Mouse (Mus musculus) CH12.LX (cell line): ENCODE results near the gene Sptb. TPM values are rescaled to one million over a fixed set of nuclear protein-coding genes. Genes with fewer than 3 reads are reported as not detected.

Experiments used
- DNase-seq: peaks from one replicate; pipeline ENCODE4 v3.0.0-alpha.2; 2013; ENCODE audit errors: extremely low read depth
- H3K27ac ChIP-seq: 2 replicates; pipeline ENCODE4 v1.5.1; 2012; ENCODE audit warnings: low read depth, mild to moderate bottlenecking, control low read depth, moderate library complexity; ENCODE audit not compliant: insufficient read depth
- H3K27me3 ChIP-seq: replicated peaks from 2 replicates; pipeline ENCODE3; 2012; ENCODE audit warnings: inconsistent platforms
- H3K36me3 ChIP-seq, 2 experiments: replicated peaks in 1 of 2; 2 replicates each; pipeline versions ENCODE3 to v1.6.1; 2012; ENCODE audit warnings: inconsistent platforms in 1 of 2, low read length in 1 of 2, mild to moderate bottlenecking in 1 of 2, mixed read lengths in 1 of 2, moderate library complexity in 1 of 2; ENCODE audit not compliant: control insufficient read depth in 1 of 2, insufficient read depth in 1 of 2
- H3K4me1 ChIP-seq, 2 experiments: 2 replicates each; pipeline ENCODE4 v1.6.1; 2012; ENCODE audit warnings: inconsistent platforms in 1 of 2, moderate library complexity in 1 of 2; ENCODE audit not compliant: insufficient read depth in 2 of 2, control insufficient read depth in 1 of 2
- H3K4me2 ChIP-seq: 2 replicates; pipeline ENCODE4 v1.6.1; 2012; ENCODE audit warnings: low read depth, mild to moderate bottlenecking, control low read depth; ENCODE audit not compliant: poor library complexity, insufficient read depth, severe bottlenecking
- H3K4me3 ChIP-seq, 3 experiments: fragments of 150-350 bp in 1 of 3; sonication (generic) in 1 of 3; replicated peaks in 1 of 3; 2 replicates each; pipeline versions ENCODE3 to v1.5.1; 2011 to 2012; ENCODE audit warnings: low read depth in 2 of 3, low read length in 2 of 3, mild to moderate bottlenecking in 2 of 3, moderate library complexity in 2 of 3, control low read depth in 1 of 3, improper control_type of control experiment in 1 of 3, inconsistent platforms in 1 of 3, mixed read lengths in 1 of 3; ENCODE audit not compliant: poor library complexity in 1 of 3
- H3K79me2 ChIP-seq: replicated peaks from 2 replicates; pipeline ENCODE4 v1.6.1; 2012; ENCODE audit warnings: mild to moderate bottlenecking, moderate library complexity; ENCODE audit not compliant: control insufficient read depth, poor library complexity, insufficient read depth, severe bottlenecking; ENCODE audit errors: extremely low read depth
- H3K9ac ChIP-seq: 2 replicates; pipeline ENCODE4 v1.6.1; 2012; ENCODE audit warnings: low read depth, mild to moderate bottlenecking, control low read depth, moderate library complexity; ENCODE audit not compliant: insufficient read depth
- H3K9me3 ChIP-seq: replicated peaks from 2 replicates; pipeline ENCODE3; 2012; ENCODE audit warnings: low read length, inconsistent platforms, mixed read lengths
- BHLHE40 ChIP-seq: IDR thresholded peaks from 2 replicates; pipeline ENCODE4 v1.6.1; 2011; ENCODE audit warnings: mild to moderate bottlenecking, low read depth, low read length, improper control_type of control experiment
- CHD2 ChIP-seq: IDR thresholded peaks from 2 replicates; pipeline ENCODE4 v1.6.1; 2011; ENCODE audit warnings: low read length, improper control_type of control experiment
- E2F4 ChIP-seq: IDR thresholded peaks from 2 replicates; pipeline ENCODE4 v1.6.1; 2011; ENCODE audit warnings: low read depth, low read length, improper control_type of control experiment; ENCODE audit not compliant: insufficient replicate concordance
- ELF1 ChIP-seq: IDR thresholded peaks from 2 replicates; pipeline ENCODE4 v1.6.1; 2014; ENCODE audit warnings: low read depth, mild to moderate bottlenecking, inconsistent platforms, low read length, improper control_type of control experiment
- HCFC1 ChIP-seq: IDR thresholded peaks from 2 replicates; pipeline ENCODE4 v1.6.1; 2012; ENCODE audit warnings: low read depth, mild to moderate bottlenecking, inconsistent platforms, low read length, improper control_type of control experiment
- IRF4 ChIP-seq: IDR thresholded peaks from 2 replicates; pipeline ENCODE4 v1.6.1; 2014; ENCODE audit warnings: low read depth, mild to moderate bottlenecking, inconsistent platforms, low read length, improper control_type of control experiment
- JUN ChIP-seq: IDR thresholded peaks from 2 replicates; pipeline ENCODE4 v1.6.1; 2011; ENCODE audit warnings: low read depth, mild to moderate bottlenecking, low read length, improper control_type of control experiment, moderate library complexity; ENCODE audit not compliant: insufficient read depth
- JUND ChIP-seq: conservative IDR thresholded peaks from 2 replicates; pipeline ENCODE4 v1.6.1; 2011; ENCODE audit warnings: low read depth, low read length, improper control_type of control experiment
- MEF2A ChIP-seq: IDR thresholded peaks from 2 replicates; pipeline ENCODE4 v1.6.1; 2014; ENCODE audit warnings: low read depth, mild to moderate bottlenecking, inconsistent platforms, low read length, improper control_type of control experiment, borderline replicate concordance
- NELFE ChIP-seq: IDR thresholded peaks from 2 replicates; pipeline ENCODE4 v1.6.1; 2011; ENCODE audit warnings: low read depth, low read length, improper control_type of control experiment
- PAX5 ChIP-seq: IDR thresholded peaks from 2 replicates; pipeline ENCODE4 v1.6.1; 2012; ENCODE audit warnings: low read length, inconsistent platforms, mixed read lengths
- POLR2AphosphoS2 ChIP-seq: IDR thresholded peaks from 2 replicates; pipeline ENCODE4 v1.6.1; 2011; ENCODE audit warnings: low read depth, low read length, improper control_type of control experiment
- RAD21 ChIP-seq: IDR thresholded peaks from 2 replicates; pipeline ENCODE4 v1.6.1; 2011; ENCODE audit warnings: low read depth, mild to moderate bottlenecking, low read length, improper control_type of control experiment, moderate library complexity
- RCOR1 ChIP-seq: conservative IDR thresholded peaks from 2 replicates; pipeline ENCODE4 v1.6.1; 2012; ENCODE audit warnings: low read depth, mild to moderate bottlenecking, inconsistent platforms, low read length, improper control_type of control experiment
- SIN3A ChIP-seq: IDR thresholded peaks from 2 replicates; pipeline ENCODE4 v1.6.1; 2012; ENCODE audit warnings: low read length, improper control_type of control experiment, inconsistent platforms
- TBP ChIP-seq: conservative IDR thresholded peaks from 2 replicates; pipeline ENCODE4 v1.6.1; 2011; ENCODE audit warnings: low read depth, low read length, improper control_type of control experiment
- UBTF ChIP-seq: IDR thresholded peaks from 2 replicates; pipeline ENCODE4 v1.6.1; 2012; ENCODE audit warnings: low read depth, mild to moderate bottlenecking, inconsistent platforms, low read length, improper control_type of control experiment, moderate library complexity
- USF1 ChIP-seq: IDR thresholded peaks from 2 replicates; pipeline ENCODE4 v1.6.1; 2014; ENCODE audit warnings: low read depth, mild to moderate bottlenecking, inconsistent platforms, low read length, improper control_type of control experiment
- ZC3H11A ChIP-seq: IDR thresholded peaks from 2 replicates; pipeline ENCODE4 v1.6.1; 2012; ENCODE audit warnings: low read depth, mild to moderate bottlenecking, inconsistent platforms, low read length, improper control_type of control experiment
- ZKSCAN1 ChIP-seq: IDR thresholded peaks from 2 replicates; pipeline ENCODE4 v1.6.1; 2012; ENCODE audit warnings: low read depth, inconsistent platforms, low read length, improper control_type of control experiment, borderline replicate concordance
- ZMIZ1 ChIP-seq: IDR thresholded peaks from 2 replicates; pipeline ENCODE4 v1.6.1; 2012; ENCODE audit warnings: low read depth, mild to moderate bottlenecking, inconsistent platforms, low read length, improper control_type of control experiment
- ZNF384 ChIP-seq: IDR thresholded peaks from 2 replicates; pipeline ENCODE4 v1.6.1; 2012; ENCODE audit warnings: low read depth, low read length, improper control_type of control experiment, inconsistent platforms
- dilution Hi-C: fragments of 300-500 bp; cut with MboI; formaldehyde crosslinking; loops from 2 replicates; pipeline ENCODE4 v1.14.3; 2020; ENCODE audit warnings: low sequenced_read_pairs; ENCODE audit not compliant: extremely low pct_unique_long_range_greater_than_20kb, extremely low pct_ligation_motif_present
- in situ Hi-C: fragments of 300-500 bp; cut with MboI; formaldehyde crosslinking; loops from 3 replicates; pipeline ENCODE4 v1.14.3; 2019; ENCODE audit warnings: low sequenced_read_pairs, low pct_ligation_motif_present, low pct_unique_long_range_greater_than_20kb, mixed read lengths
- polyA plus RNA-seq: library from polyadenylated mRNA; unstranded; fragments of >175 nt; gene quantifications from 2 replicates; pipeline ENCODE4 v1.2.1, GENCODE M21; 2012; ENCODE audit warnings: low read depth; ENCODE audit not compliant: insufficient read length
- total RNA-seq, 2 experiments: library from RNA; depleted of rRNA; stranded (reverse); fragments of 300-350 nt in 1 of 2; fragments of >200 nt in 1 of 2; gene quantifications; 2 replicates each; pipeline ENCODE4 v1.2.3; 2012 to 2014

Sptb gene
- total and polyA plus RNA-seq, 3 experiments: 0.03 to 0.04 (median 0.04) TPM

DNA sequence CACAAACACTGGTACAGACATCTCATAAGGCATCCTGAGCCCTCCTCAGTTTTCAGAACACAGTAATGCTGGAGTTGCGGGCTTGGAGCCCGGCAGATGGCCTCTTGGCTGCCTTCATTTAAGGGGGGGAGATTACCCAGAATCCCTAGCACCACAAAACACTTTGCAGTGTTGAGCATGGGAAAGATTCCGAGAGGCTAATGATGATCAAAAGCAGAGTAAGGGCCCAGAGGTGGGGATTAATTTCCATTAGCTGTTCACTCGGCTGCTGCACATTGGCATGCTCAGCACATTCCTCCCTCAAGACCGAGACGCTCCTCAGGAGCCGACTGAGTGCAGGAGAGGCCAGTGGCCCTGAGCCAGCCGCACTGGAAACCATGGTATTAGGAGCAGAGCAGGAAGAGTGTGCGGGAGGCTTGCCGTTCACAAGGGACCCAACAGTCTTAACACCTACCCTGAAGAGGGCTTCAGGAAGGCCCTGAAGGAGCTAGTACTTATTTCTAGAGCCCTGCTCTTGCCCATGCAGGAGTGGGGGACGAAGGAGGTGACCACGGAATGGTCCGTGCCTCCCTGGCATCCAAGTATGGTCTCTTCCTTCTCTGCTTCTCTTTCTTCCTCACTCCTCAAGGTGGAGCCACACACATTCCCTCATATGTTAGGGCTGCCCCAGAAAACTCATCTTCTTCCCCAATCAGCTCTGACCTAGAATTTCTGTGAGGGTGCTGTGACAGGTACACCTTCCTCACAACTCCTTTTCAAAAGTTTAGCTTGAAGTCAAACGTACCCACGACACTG, 75.3 kb downstream of the Sptb start:
- Histone ChIP-seq H3K4me2 (no peak overlapping the region), H3K9ac (no peak overlapping the region), H3K79me2 (no peaks in the 10 kb centered on the region), H3K36me3 (no peaks in the 10 kb centered on the region), H3K4me3 (no peak overlapping the region), H3K27me3 (peaks cover 19% of the 10 kb centered on the region), H3K4me1 (peaks cover 0 to 6% of the 10 kb centered on the region in 2 experiments; a peak in 2 of 4 replicates), H3K27ac (no peak overlapping the region), H3K9me3 (no peaks in the 10 kb centered on the region)
- dilution Hi-C loops: no loop called here
- TF ChIP-seq SIN3A: no peak
- TF ChIP-seq HCFC1: no peak
- DNase-seq: no peak
- in situ Hi-C loops: no loop called here

DNA sequence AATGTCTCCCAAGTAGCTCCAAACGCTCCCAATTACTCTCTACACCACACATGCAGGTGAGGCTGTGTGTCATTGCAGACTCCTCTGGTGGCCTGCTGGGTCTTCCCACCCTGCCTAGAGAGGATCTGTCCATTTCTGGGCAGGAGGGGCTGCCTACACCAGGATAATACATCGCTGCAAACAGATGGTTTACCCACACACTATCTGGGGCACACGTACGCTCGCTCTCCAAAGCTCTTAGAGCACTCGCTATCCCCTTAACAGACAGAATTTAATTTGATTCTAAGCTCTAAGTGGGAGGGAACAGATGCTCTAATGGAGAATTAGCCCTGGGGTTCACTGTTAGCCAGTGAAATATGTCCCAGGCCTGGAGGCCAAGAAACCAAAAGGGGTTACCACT, 87.0 kb downstream of the Sptb start:
- no peak for DNase-seq
- no peaks in the 10 kb centered on the region for H3K9me3 ChIP-seq
- peaks cover 70% of the 10 kb centered on the region for H3K27me3 ChIP-seq
- no peak overlapping the region for H3K27ac ChIP-seq
- no peak overlapping the region for H3K9ac ChIP-seq
- H3K4me1 ChIP-seq: no peaks in the 10 kb centered on the region
- H3K4me2 ChIP-seq: no peak overlapping the region
- H3K79me2 ChIP-seq: no peaks in the 10 kb centered on the region
- H3K4me3 ChIP-seq: no peak overlapping the region
- TF ChIP-seq TBP: no peak
- no peak for TF ChIP-seq BHLHE40
- no peak for TF ChIP-seq ZMIZ1
- TF ChIP-seq NELFE: no peak
- no peak for TF ChIP-seq PAX5
- TF ChIP-seq RCOR1: no peak
- no peak for TF ChIP-seq USF1
- no peak for TF ChIP-seq POLR2AphosphoS2
- TF ChIP-seq ELF1: no peak
- TF ChIP-seq JUN: no peak
- no peak for TF ChIP-seq E2F4
- no peak for TF ChIP-seq IRF4
- TF ChIP-seq UBTF: no peak
- TF ChIP-seq MEF2A: no peak
- no peak for TF ChIP-seq ZNF384
- TF ChIP-seq JUND: no peak
- no peak for TF ChIP-seq CHD2
- TF ChIP-seq ZKSCAN1: no peak
- no peak for TF ChIP-seq ZC3H11A
- TF ChIP-seq RAD21: no peak
- dilution Hi-C loops (no loop called here), in situ Hi-C loops (no loop called here)
- H3K36me3 ChIP-seq: no peaks in the 10 kb centered on the region
